Mouse (Mus musculus) cerebellum, adult 2 months (tissue): ENCODE data around the gene Dpep3.

Experiments
- CTCF ChIP-seq: fragments of 200-500 bp; IDR thresholded peaks from 2 replicates; pipeline ENCODE4 v1.5.1; 2011; ENCODE audit warnings: low read depth, mild to moderate bottlenecking, control low read depth, low read length, moderate library complexity, borderline replicate concordance; ENCODE audit not compliant: insufficient read depth
- POLR2A ChIP-seq: fragments of 200-500 bp; IDR thresholded peaks from 2 replicates; pipeline ENCODE4 v1.6.1; 2011; ENCODE audit warnings: low read length, control low read depth, borderline replicate concordance; ENCODE audit not compliant: insufficient read depth

GRCm38 (mm10) chr8:105981146-105981545 is 1.9 kb upstream of the Dpep3 start:
- TF ChIP-seq CTCF (no peak), POLR2A (no peak)
